Mouse (Mus musculus) brown adipose tissue, adult 24 weeks (tissue): Measurements from ENCODE around the gene Nfkbib. TPM values are rescaled to one million over a fixed set of nuclear protein-coding genes. Genes with fewer than 3 reads are reported as not detected.
A peak's percentile ranks its signal among the peaks of the same experiment; 100 is the strongest.

Source experiments
- H3K27ac ChIP-seq: fragments of 200-500 bp; replicated peaks from 2 replicates; pipeline ENCODE4 v1.5.1; 2012; ENCODE audit warnings: low read depth, mild to moderate bottlenecking, low read length
- H3K4me1 ChIP-seq: fragments of 200-500 bp; 2 replicates; pipeline ENCODE4 v1.6.1; 2012; ENCODE audit warnings: low read length, mixed read lengths; ENCODE audit not compliant: control insufficient read depth, insufficient read depth, insufficient read length
- H3K4me3 ChIP-seq: fragments of 200-500 bp; 2 replicates; pipeline ENCODE4 v1.5.1; 2012; ENCODE audit warnings: low read depth, mild to moderate bottlenecking, low read length, moderate library complexity; ENCODE audit not compliant: insufficient read depth
- polyA plus RNA-seq: library from polyadenylated mRNA; stranded (reverse); fragments of >200 nt; gene quantifications from 2 replicates; pipeline ENCODE4 v1.2.4, GENCODE M21; 2012; ENCODE audit not compliant: missing spikeins, insufficient read depth, insufficient read length

Gene Nfkbib
- 15.5 and 16.9 TPM in 2 replicates for polyA plus RNA-seq

DNA sequence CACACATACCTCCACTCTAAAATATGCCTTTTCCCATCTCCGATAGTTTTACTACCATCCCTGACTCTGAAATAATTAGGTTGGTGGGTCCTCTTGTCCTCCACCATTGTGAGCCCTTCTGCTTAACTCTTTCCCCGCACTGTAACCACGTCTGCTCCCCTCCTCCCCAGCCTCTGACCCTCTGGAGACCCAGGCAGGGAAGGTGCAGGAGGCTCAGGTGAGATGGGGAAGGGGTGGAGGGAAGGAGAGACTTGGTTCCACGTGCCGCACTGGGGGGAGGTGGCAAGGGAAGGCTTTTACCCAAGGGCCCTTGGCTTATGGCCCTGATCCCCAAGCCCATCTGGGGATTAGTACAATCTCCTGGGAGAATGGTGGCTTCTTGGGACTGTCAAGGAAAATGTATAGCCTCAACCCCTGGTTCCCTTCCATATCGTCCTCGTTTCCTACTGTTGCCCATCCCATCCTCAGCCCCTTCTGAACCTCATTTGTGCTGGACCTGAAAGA, at the start of gene Nfkbib:
Gene Nfkbib (minus strand): TSS at position 51 of the 504 bp plus-strand sequence.
- Histone ChIP-seq H3K4me3 (peak within 1 kb of the TSS; percentile 93), H3K27ac (no peak within 1 kb of the TSS), H3K4me1 (peaks cover 6% of the 10 kb centered on the region)

DNA sequence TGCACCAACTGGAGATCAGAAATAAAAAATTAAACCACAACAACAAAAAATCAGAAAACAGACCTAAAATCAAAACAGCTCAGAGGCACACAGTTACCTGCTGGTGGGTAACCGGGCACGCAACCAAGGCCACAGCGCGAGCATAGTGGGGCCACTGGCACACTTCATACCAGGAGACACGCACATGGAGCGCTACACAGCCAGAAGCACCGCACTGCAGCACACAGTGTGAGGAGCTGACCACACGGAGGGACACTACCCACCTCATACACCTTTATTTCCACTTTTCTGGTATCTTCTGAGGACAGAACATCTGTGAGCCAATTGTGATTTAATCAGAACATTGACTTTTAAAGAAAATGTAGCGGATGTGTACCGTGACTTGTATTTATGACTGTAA, 49.6 kb upstream of the Nfkbib start:
- peaks cover 37% of the 10 kb centered on the region for H3K4me1 ChIP-seq
- no peak overlapping the region for H3K27ac ChIP-seq

DNA sequence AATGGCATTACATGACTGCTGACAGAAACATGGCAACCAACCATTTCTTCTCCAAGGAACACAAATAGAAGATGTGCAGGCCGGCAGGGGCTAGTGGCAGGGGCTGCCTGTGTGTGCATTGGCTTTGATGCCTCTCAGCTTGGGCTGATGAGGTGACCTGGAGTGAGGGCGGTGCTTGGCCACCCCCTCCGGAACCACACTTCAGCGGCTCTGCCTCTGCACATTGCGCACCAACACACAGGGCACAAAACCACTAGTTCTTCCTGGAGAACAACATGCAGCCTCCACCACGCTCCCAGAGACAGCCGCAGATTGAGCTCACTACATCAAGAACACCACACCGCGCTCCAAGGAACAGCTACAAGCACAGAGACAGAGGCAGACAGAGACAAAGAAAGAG, 48.9 kb upstream of the Nfkbib start:
- 0 out of 2 replicates have a peak overlapping the region, but pooled peaks have one; percentile 2 for H3K27ac ChIP-seq
- H3K4me1 ChIP-seq, result peaks cover 34% of the 10 kb centered on the region
- no peak overlapping the region for H3K4me3 ChIP-seq

More for the DNA sequence above, 49.6 kb upstream of the Nfkbib start:
- no peak overlapping the region for H3K4me3 ChIP-seq

DNA sequence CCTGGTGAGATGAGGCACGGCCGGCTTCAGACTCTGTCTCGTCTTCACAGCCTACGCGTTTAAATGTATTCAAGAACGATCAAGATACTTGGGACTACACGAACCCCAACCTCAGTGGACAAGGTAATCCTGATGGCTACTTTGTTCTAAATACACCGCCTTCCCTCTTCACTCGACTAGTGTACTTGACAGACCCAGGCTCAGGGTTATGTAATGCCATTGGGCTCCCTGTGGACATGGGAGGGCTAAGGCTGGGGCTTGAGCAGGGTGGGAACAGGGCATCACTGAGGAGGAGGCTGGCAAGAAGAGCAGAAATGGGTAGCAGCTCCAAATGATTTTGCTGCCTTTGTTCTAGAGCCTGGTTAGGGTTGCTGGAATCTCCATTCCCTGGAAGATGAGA, 47.9 kb upstream of the Nfkbib start:
- Histone ChIP-seq H3K4me3 (no peak overlapping the region), H3K27ac (no peak overlapping the region; the same call in 1 of the 2 replicates), H3K4me1 (peaks cover 26% of the 10 kb centered on the region)

DNA sequence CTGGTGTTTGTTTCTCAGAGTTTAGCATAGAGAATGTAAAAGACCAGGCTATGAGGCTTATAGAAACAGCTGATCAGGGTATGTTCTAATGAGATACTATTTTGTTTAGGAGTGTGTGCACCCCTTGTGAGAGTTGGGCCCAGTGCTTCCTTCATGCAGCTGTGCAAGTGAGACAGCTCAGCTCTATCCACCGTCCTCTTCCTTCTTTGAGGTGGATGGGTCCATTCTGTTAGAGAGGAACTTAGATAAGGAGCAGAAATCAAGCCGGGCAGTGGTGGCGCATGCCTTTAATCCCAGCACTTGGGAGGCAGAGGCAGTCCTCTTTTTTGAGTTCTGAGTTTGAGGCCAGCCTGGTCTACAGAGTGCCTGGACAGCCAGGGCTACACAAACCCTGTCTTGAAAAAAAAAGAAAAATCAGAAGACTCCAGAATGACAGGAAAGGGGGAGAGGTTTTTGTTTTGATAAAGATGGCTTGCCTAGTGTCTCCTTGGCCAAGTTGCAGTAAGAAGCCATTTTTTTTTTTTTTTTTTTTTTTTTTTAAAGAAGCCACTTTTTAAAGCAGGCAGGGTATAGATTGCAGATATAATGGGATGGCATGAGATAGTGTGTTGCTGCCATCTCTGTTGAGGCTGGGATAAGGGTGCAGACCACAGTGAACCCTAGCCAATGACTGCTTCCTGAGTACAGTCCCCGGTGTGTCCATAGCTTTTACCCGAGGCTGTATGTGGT, 47.2 kb upstream of the Nfkbib start:
- Histone ChIP-seq H3K4me1 (peaks cover 21% of the 10 kb centered on the region), H3K4me3 (no peak overlapping the region), H3K27ac (peak overlapping the region; percentile 14; the same call in 1 of the 2 replicates)

DNA sequence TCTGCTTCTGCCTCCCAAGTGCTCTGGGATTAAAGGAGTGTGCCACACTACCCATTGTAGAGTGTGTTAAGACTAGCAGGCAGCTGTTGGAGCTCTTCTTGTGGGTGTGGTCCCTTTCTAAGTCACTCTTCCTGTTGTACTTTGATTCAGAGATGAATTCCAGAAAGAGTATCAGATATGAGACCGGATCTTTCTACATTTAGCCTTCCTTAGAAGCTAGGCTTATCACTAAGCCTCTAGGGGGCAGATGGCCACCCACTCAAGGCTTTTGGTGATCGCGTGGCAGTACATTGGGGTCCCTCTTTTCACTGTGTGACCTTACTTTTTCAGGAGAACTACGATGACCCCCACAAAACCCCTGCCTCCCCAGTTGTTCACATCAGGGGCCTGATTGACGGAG, 45.6 kb upstream of the Nfkbib start:
- Histone ChIP-seq H3K4me3 (peak overlapping the region; percentile 75), H3K27ac (peak overlapping the region; percentile 92), H3K4me1 (peaks cover 24% of the 10 kb centered on the region)

DNA sequence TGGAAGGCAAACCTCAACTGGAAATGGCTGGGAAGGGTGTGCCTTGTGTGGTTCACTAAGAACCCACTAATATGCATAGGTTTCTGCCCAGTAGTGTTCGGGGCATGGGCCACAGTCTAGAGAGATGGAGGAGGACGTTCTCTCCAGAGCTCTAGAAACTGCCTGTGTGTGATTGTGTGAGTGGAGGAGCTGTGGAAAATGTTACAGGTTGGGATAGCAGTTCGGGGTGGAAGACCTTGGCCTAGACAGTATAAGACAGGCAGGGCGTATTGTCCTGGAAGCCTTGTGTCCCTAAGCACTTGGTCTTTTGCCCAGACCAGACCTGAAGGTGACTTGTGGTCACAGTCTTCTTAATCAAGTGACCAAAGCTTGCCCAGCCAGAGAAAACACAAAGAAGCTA, 45.1 kb upstream of the Nfkbib start:
- peaks cover 24% of the 10 kb centered on the region for H3K4me1 ChIP-seq
- H3K27ac ChIP-seq, result peak overlapping the region; percentile 92
- peak overlapping the region; percentile 75 for H3K4me3 ChIP-seq

DNA sequence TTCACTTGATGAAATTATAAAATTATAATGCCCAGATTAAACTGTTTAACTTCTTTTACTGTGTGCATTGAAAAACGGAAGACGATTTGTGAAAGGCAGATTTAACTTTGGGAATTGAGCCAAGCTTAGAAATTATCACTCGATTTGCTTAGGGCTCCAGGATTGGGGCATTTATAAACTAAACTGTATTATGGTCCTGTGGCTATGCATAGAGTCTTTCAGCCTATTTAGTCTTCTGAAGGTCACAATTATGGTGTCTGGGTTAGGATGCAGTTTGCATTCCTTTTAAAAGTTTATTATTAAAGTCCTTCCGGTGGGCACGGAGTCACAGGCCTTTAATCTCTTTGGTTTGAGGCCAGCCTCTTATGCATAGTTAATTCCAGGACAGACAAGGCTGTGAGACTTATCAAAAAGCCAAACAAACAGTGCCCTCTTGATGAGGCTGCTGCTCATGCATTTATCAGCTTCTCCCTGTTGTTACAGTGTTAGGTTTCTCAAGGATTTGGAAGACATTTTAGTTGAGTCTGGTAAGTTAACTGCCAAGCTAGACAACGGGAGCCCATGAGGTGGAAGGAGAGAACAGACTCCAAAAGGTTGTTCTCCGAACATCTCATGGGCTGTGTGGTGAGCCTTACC, 44.4 kb upstream of the Nfkbib start:
- Histone ChIP-seq H3K4me3 (peak overlapping the region; percentile 75), H3K27ac (peak overlapping the region; percentile 92), H3K4me1 (peaks cover 22% of the 10 kb centered on the region)

DNA sequence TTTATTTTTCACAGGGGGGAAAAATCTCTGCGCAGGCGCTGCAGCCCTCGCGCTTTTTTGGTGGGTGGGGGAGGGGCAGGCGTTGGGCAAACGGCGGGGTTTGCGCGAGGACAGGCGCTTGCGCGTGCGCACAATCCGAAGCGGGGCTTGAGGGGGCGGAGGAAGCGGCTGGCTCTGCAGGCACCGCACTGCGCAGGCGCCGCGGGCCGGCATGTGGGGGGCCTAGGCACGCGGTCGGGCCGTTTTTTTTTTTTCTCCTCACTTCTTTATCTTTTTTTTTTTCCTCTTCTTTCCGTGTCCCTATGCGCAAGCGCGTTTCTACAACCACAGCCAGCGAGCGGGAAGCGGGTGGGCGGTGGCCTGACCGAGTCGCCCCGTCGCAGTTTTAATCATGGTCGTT, 43.9 kb upstream of the Nfkbib start:
- H3K4me3 ChIP-seq, result peak overlapping the region; percentile 75
- H3K27ac ChIP-seq, result peak overlapping the region; percentile 92
- H3K4me1 ChIP-seq, result peaks cover 22% of the 10 kb centered on the region

DNA sequence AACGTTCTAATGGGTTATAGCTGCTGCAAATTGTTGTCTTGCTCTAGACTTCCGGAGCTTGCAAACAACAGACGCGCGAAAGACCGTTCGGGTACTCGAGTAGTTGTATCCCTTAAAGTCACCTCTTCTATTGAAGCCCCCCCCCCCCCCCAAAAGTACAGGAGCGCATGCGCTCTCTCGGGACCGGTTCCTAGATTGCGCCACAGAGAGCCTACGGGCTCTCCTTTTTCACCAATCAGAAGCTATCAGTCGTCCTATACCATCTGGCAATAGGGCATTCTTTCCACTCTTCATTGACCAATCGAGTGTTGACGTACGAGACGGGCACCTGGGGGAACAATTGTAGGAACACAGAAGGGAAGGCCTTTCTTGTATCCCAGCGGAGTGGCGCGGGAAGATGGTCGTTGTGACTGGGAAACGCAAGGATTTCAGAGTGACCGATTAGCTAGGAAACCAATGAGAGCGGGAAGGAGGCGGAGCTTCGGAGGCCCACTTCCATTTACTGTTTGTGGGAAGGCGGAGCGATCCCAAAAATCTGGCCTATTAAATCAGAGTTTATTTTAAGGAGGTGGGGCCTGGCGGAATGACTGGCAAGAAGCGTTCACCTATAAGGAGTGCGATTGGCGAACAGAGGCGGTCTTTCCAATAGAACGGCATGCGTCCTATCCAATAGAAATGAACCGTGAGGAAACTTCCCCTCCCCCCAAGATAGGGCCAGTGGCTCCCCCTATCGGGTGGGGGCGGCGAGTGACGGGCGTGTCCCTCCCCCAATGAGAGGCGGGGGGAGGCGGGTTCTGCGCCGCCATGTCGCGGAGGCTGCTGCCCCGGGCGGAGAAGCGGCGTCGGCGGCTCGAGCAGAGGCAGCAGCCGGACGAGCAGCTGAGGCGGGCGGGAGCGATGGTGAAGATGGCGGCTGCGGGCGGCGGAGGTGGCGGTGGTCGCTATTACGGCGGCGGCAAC, 43.1 kb upstream of the Nfkbib start:
- Histone ChIP-seq H3K4me1 (peaks cover 20% of the 10 kb centered on the region), H3K27ac (peak overlapping the region; percentile 97), H3K4me3 (peak overlapping the region; percentile 75)

DNA sequence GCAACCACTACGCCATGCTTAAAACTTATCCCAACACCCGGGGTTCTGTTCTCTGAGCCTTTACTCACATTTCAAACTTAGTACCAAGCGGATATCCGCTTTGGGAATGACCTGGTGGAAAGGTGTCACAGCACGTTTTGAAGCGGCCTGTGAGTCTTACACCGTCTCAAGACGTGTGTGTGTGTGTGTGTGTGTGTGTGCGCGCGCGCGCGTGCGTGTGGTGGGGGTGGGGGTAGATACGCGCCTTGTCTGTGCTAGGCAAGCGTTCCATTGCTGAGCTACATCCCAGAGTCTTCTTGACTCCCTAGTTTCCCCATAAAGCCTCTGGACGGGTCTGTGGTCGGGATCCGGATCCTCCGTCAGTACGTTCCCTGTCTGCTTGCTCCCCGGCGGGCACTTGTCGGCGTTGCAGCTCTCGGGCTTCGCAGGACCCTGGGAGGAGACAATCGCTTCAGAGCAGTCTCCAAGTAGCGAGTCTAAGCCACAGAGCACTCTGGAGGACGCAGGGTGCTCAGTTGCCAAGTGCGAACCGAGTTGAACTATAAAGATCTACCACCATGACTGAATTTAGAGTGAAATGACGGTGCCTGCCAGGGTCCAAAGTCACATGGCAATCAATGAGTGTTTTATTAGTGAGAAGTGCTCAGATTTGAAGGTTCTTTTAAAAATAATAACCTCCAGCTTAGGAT, 42.2 kb upstream of the Nfkbib start:
- Histone ChIP-seq H3K4me3 (peak overlapping the region; percentile 71), H3K27ac (peak overlapping the region; percentile 97), H3K4me1 (peaks cover 18% of the 10 kb centered on the region)

DNA sequence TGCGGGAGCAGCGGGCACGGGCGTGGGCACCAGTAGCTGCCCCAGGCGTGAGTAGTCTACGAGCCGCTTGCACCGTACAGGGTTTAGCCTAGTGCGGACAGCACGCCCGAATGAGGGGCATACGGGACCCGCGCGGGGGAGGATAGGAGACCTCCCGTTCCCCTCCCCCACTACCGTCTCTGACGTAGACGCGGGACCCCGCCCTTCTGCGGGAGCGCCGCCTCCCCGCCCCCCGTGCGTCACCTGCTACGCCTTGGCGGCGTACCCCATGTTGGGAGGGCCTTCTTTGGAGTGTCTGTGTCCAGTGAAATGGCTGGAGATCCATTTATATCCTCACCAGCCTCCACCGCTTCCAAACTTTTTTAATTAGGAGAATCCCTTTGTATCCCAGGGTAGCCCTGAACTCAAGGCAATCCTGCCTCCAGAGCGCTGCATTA, 41.7 kb upstream of the Nfkbib start:
- Histone ChIP-seq H3K4me1 (peaks cover 18% of the 10 kb centered on the region), H3K27ac (peak overlapping the region; percentile 97), H3K4me3 (peak overlapping the region; percentile 71)

DNA sequence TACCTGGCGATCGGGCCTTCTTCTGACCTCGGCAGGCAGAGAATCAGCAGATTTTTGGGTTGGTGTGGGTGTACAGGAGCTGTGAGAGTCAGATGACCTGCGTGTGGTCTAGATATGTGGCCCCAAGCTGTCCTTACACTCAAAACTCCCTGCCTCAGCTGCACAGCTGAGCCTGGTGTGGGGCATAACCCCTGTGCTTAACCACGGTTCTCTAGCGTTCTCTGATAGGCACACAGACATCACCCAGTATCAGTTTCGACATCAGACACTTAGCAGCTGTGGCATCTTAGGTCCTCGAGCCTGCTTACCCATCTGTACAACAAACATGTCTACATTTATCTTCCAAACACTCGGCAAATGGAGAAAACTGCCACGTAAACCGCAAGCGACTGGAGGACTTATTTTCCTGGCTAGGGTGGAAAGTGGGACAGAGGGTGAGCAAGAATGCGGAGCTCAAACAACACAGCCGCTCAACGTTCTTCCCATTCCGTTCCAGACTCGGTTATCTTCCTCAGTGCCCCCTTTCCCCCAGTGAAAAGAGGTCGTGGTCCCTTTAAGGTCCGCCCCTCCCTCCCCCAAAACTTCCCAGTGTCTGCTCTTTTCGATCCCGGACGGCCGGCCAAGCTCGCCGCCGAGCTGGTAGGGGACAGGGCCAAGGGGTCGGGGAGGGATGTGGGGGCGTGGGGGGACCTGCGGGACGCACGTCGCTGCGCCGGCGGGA, 41.1 kb upstream of the Nfkbib start, which contains the start of gene Hnrnpl:
Gene Hnrnpl (plus strand): TSS at position 321 of the 721 bp plus-strand sequence.
- H3K4me3 ChIP-seq, result peak within 1 kb of the TSS; percentile 71
- peaks cover 16% of the 10 kb centered on the region for H3K4me1 ChIP-seq
- peak within 1 kb of the TSS; percentile 99 for H3K27ac ChIP-seq
